Mouse (Mus musculus): ENCODE measurements around the gene Serpine1. TPM values are rescaled to one million over a fixed set of nuclear protein-coding genes. Genes with fewer than 3 reads are reported as not detected.

The Serpine1 gene
- polyA plus RNA-seq, 1 experiment from 2014 or later = 0.35 TPM

DNA sequence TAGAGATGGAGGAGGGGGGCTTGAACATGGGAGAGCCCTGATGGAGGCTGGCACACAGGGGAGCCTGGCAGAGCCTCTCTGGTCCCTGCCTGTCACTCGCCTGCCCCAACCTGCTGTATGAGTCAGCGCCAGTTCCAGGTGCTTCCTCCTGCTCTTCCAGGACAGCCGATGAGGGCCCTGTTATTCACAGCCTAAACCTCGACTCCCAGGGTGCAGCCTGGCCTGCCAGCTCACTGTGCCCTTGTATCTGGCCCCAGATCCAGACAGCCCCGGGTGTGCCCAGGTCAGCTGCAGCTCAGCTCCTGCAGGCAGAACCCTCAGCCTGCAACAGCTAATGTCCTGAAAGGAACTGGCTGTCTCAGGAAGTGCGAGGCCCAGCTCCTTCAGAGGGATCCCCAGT, 19.5 kb upstream of the Serpine1 start:
- Histone ChIP-seq H3K27me3 (replicated peaks) (no peaks in the 10 kb centered on the region), H3K9ac (no peak overlapping the region), H3K4me2 (no peak overlapping the region), H3K27ac (peak overlapping the region; percentile 38), H3K4me1 (no peaks in the 10 kb centered on the region), H3K36me3 (no peaks in the 10 kb centered on the region), H3K9me3 (no peaks in the 10 kb centered on the region), H3K4me3 (replicated peaks) (no peak overlapping the region)
- ATAC-seq (ENCODE audit: insufficient read depth, low FRiP score, low read depth) = no peak
- WGBS = 65% methylated on average over 6 of the region's 6 CpGs

DNA sequence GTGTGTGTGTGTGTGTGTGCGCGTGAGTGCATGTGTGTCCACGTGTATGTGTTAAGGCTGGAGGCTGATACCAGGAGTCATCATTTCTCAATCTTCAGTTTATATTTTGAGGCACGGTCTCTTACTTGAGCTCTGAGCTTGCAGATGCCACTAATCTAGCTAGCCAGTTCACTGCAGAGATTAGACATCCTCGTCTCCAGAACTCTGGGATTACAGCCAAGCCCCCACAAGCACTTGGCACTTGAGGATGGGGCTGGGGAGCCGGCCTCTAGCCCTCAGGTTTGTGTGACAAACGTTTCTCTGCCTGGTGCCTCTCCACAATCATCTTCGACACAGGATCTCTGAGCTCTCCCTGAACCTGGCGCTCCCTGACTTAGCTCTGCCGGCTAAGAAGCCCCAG, 18.8 kb upstream of the Serpine1 start:
- 71% methylated on average over 10 of the region's 10 CpGs for WGBS

DNA sequence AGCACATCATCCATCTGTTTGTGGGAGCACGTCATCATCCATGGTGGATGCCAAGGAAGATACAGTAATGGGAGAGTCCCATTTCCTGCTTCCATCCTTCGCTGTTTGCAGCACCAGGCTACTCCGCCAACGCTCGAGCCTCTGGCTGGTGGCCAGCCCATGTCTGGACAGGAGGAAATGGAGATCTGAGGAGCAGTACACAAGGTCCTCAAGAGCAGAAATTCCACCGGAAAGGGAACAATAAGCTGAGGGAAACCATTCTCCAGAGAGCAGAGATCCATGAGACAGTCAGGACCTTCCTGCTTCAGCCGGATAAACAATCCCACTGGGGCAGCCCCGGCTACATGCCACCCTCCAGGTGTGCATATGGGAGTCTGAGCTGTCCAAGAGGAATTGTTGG, 15.3 kb upstream of the Serpine1 start:
- WGBS = 88% methylated on average over 8 of the region's 8 CpGs
- H3K9me3 ChIP-seq = no peaks in the 10 kb centered on the region
- no peak overlapping the region for H3K4me2 ChIP-seq
- H3K4me1 ChIP-seq = no peaks in the 10 kb centered on the region
- ATAC-seq (ENCODE audit: insufficient read depth, low FRiP score, low read depth) = no peak
- H3K27ac ChIP-seq = no peak overlapping the region
- H3K36me3 ChIP-seq = no peaks in the 10 kb centered on the region
- H3K9ac ChIP-seq = no peak overlapping the region
- no peak overlapping the region for H3K4me3 ChIP-seq (replicated peaks)
- no peaks in the 10 kb centered on the region for H3K27me3 ChIP-seq (replicated peaks)

More for the DNA sequence above, 18.8 kb upstream of the Serpine1 start:
- Histone ChIP-seq H3K4me1 (no peaks in the 10 kb centered on the region), H3K9ac (no peak overlapping the region), H3K4me3 (replicated peaks) (no peak overlapping the region), H3K36me3 (no peaks in the 10 kb centered on the region), H3K9me3 (no peaks in the 10 kb centered on the region), H3K27me3 (replicated peaks) (no peaks in the 10 kb centered on the region), H3K4me2 (no peak overlapping the region), H3K27ac (no peak overlapping the region)
- no peak for ATAC-seq (ENCODE audit: insufficient read depth, low FRiP score, low read depth)

DNA sequence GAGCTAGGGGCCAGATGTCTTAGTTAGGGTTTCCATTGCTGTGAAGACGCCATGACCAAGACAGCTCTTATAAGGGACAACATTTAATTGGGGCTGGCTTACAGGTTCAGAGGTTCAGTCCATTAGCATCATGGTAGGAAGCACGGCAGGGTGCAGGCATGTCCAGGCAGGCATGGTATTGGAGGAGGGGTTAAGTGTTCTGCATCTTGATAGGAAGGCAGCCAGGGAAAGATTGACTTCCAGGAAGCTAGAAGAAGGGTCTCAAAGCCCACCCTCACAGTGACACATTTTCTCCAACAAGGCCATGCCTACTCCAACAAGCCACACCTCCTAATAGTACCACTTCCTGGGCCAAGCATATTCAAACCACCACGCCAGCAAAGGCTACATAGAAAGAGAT, 13.7 kb upstream of the Serpine1 start:
- Histone ChIP-seq H3K27ac (no peak overlapping the region), H3K27me3 (replicated peaks) (no peaks in the 10 kb centered on the region), H3K9ac (no peak overlapping the region), H3K4me1 (no peaks in the 10 kb centered on the region), H3K36me3 (no peaks in the 10 kb centered on the region), H3K4me3 (replicated peaks) (no peak overlapping the region), H3K9me3 (no peaks in the 10 kb centered on the region), H3K4me2 (no peak overlapping the region)
- 81% methylated on average over 3 of the region's 3 CpGs for WGBS
- no peak for ATAC-seq (ENCODE audit: insufficient read depth, low FRiP score, low read depth)

DNA sequence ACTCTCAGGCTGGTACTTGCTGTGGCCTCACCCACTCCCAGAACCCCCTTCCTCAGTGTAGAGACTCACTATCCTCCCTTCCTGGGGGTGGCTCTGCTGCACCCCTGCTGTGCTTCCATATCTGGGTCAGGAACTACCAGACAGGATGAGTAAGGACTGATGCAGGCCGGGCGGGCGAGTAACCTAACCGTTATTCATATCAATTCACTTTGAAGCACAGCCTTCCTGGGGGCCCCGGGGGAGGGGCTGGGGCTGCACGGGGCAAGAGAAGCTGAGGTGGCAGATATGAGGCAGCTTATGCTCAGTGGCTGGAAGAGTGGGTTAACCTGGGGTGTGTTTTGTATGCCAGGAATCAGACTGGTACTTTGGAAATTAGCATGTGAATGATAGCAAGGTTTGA, 13.0 kb upstream of the Serpine1 start:
- 74% methylated on average over 6 of the region's 6 CpGs for WGBS
- no peak overlapping the region for H3K9ac ChIP-seq
- no peaks in the 10 kb centered on the region for H3K9me3 ChIP-seq
- no peaks in the 10 kb centered on the region for H3K36me3 ChIP-seq
- no peak overlapping the region for H3K4me2 ChIP-seq
- no peaks in the 10 kb centered on the region for H3K27me3 ChIP-seq (replicated peaks)
- H3K4me1 ChIP-seq = 0 out of 2 replicates have a peak, but pooled peaks cover under 1% of the 10 kb centered on the region
- H3K27ac ChIP-seq = no peak overlapping the region
- H3K4me3 ChIP-seq (replicated peaks) = no peak overlapping the region
- peak; percentile 78 for ATAC-seq (ENCODE audit: insufficient read depth, low FRiP score, low read depth)

DNA sequence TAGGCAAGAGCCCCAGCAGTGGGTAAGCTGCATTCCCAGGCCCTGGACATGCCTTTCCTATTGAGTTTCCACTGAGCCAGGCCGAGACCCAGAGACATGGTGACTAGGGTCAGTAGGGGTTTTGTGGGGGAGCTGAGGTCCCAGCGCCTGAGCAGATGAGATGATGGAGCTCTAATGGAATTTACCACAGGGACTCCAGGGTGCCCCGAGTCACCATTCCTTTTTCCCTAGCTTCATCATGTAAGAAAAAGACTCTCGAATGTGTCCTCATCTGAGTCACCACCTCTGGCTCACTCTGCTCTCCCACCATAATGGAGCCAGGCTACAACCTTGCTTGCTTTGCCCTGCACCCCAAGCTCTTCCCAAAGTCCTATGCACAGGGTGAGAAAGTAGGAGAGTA, 11.0 kb upstream of the Serpine1 start:
- Histone ChIP-seq H3K4me2 (no peak overlapping the region), H3K27ac (no peak overlapping the region), H3K9ac (no peak overlapping the region), H3K36me3 (no peaks in the 10 kb centered on the region), H3K27me3 (replicated peaks) (no peaks in the 10 kb centered on the region), H3K4me3 (replicated peaks) (no peak overlapping the region), H3K4me1 (peaks cover 12% of the 10 kb centered on the region), H3K9me3 (no peaks in the 10 kb centered on the region)
- 82% methylated on average over 4 of the region's 4 CpGs for WGBS
- ATAC-seq (ENCODE audit: insufficient read depth, low FRiP score, low read depth) = no peak

DNA sequence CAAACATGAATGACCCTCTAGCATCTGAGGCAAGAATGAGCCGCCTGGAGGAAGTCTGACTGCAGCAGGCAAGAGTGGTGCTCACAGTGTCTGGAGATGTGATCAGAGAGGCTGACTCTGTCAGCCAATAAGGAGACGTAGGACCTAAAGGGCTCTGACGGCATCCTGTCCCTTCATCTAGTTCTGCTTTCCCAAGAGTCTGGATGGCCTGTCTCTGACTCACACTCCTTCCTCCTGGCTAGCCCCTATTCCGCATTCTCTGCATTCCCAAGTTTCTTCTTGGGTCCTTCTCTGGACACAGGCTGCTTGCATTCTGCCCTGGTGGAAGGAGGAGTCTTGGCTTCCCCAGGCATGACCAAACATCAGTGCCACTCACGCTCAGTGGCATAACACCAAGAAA, 7.8 kb upstream of the Serpine1 start:
- Histone ChIP-seq H3K27me3 (replicated peaks) (no peaks in the 10 kb centered on the region), H3K27ac (peak overlapping the region; percentile 31; the same call in 1 of the 2 replicates), H3K36me3 (no peaks in the 10 kb centered on the region), H3K4me2 (no peak overlapping the region), H3K9ac (no peak overlapping the region), H3K4me3 (replicated peaks) (no peak overlapping the region), H3K9me3 (no peaks in the 10 kb centered on the region), H3K4me1 (peaks cover 20% of the 10 kb centered on the region)
- 40% methylated on average over 5 of the region's 5 CpGs for WGBS
- no peak for ATAC-seq (ENCODE audit: insufficient read depth, low FRiP score, low read depth)

DNA sequence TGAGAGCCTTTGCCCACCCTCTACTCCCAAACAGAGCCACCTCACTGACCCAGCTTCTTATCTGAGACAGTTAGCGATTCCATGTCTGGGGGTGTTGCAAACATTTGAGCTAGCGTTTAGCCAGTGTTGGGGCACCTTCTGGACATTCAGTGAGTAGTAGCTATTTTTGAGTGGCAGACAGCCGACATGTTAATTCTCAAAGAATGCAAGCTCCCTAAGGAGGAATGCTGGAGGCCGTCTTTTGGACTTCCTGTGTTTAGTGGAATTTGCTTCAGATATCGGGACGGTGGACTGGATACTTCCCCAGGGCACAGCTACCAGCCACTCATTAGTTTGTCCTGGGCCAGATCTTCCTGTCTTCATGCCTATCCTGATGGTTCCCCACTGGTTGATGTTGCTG, 6.5 kb upstream of the Serpine1 start:
- no peaks in the 10 kb centered on the region for H3K9me3 ChIP-seq
- H3K27ac ChIP-seq = no peak overlapping the region; the same call in 1 of the 2 replicates
- H3K9ac ChIP-seq = no peak overlapping the region
- 41% methylated on average over 6 of the region's 6 CpGs for WGBS
- peaks cover 24% of the 10 kb centered on the region for H3K4me1 ChIP-seq
- H3K4me2 ChIP-seq = no peak overlapping the region
- no peaks in the 10 kb centered on the region for H3K27me3 ChIP-seq (replicated peaks)
- no peak overlapping the region for H3K4me3 ChIP-seq (replicated peaks)
- no peak for ATAC-seq (ENCODE audit: insufficient read depth, low FRiP score, low read depth)
- H3K36me3 ChIP-seq = no peaks in the 10 kb centered on the region

DNA sequence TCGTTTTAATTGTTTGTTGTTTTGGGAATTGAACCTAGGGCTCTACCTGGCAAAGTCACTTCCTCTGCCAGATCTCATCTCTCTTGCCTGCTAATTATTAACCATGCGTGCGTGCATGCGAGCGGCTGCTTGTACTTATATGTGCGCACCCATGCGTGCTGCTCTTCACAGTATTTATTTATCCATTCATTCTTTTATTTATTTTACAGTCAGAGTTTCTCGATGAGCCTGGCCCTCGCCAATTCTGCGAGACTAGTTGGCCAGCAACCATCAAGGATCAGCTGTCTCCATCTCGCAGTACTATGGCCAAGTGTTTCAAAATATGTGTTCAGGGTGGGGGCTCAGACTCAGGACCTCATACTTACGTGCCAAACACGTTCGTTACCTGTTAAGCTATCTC, 6.0 kb upstream of the Serpine1 start:
- Histone ChIP-seq H3K27ac (no peak overlapping the region), H3K9me3 (no peaks in the 10 kb centered on the region), H3K4me1 (peaks cover 24% of the 10 kb centered on the region), H3K27me3 (replicated peaks) (no peaks in the 10 kb centered on the region), H3K9ac (no peak overlapping the region), H3K4me2 (peak overlapping the region; percentile 9; the same call in 1 of the 2 replicates), H3K36me3 (no peaks in the 10 kb centered on the region), H3K4me3 (replicated peaks) (no peak overlapping the region)
- 43% methylated on average over 14 of the region's 14 CpGs for WGBS
- ATAC-seq (ENCODE audit: insufficient read depth, low FRiP score, low read depth) = 0 out of 2 replicates have a peak, but pooled peaks have one; percentile 16

DNA sequence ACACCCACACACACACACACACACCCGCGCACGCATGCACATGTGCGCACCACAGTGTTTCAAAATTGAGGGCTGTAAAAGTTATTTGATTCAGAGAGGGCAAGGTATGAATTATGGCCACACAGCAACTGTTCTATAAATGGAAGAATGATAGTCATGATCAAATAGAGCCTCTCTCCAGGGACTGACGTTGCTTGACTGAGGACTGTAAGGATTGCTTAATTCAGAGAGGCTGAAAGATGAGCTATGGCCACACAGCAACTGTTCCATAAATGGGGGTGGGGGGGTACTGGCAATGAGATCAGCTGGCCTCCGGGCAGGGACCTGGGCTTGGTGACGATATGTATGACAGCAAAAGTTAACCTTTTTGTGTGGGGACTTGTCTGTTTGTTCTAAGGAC, 5.1 kb upstream of the Serpine1 start:
- Histone ChIP-seq H3K27me3 (replicated peaks) (no peaks in the 10 kb centered on the region), H3K9me3 (no peaks in the 10 kb centered on the region), H3K4me2 (no peak overlapping the region), H3K27ac (peak overlapping the region; percentile 81; the same call in 1 of the 2 replicates), H3K4me3 (replicated peaks) (no peak overlapping the region), H3K4me1 (peaks cover 31% of the 10 kb centered on the region), H3K9ac (no peak overlapping the region), H3K36me3 (no peaks in the 10 kb centered on the region)
- WGBS = 79% methylated on average over 7 of the region's 7 CpGs
- ATAC-seq (ENCODE audit: insufficient read depth, low FRiP score, low read depth) = no peak

DNA sequence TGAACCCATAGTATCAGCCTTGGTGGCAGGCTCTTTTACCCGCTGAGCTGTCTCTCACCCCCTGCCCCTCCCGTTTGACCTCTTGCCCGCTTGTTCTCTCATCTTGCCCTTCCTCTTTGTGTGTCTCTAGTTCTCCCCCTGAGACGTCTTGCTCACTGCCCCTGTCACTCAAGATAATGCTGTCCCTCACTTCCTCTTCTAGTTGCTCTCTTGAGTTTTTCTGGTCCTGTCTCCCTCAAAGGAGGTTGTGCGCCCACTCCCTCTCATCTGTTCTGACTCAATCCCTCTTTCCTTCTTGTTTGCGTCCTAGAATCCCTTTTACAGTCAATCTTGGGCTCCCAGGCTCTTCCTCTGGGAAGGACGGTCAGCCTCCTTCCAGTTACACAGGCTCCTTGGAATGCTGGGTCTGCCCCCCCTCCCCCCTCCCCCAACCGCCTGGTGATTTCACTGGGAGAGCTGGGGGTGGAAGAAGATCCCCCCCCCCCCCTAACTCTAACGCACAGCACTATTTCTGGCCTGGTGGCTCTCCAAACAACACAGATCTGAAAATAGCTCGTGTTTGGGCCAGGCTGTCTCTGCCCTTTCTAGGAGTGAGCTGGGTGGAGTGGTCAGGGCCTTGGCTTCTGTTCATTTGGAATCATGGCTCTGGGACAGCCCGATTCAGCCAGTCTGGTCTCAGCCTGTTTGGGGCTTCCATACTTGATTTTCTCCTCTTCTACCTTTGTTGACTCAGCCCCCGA, 4.3 kb upstream of the Serpine1 start:
- peak overlapping the region; percentile 81 for H3K27ac ChIP-seq
- no peak overlapping the region for H3K9ac ChIP-seq
- no peaks in the 10 kb centered on the region for H3K9me3 ChIP-seq
- no peak overlapping the region for H3K4me3 ChIP-seq (replicated peaks)
- no peaks in the 10 kb centered on the region for H3K36me3 ChIP-seq
- WGBS = 36% methylated on average over 11 of the region's 12 CpGs
- peak; percentile 23; the same call in 1 of the 2 replicates for ATAC-seq (ENCODE audit: insufficient read depth, low FRiP score, low read depth)
- peaks cover 35% of the 10 kb centered on the region for H3K4me1 ChIP-seq
- no peak overlapping the region for H3K4me2 ChIP-seq
- H3K27me3 ChIP-seq (replicated peaks) = no peaks in the 10 kb centered on the region

DNA sequence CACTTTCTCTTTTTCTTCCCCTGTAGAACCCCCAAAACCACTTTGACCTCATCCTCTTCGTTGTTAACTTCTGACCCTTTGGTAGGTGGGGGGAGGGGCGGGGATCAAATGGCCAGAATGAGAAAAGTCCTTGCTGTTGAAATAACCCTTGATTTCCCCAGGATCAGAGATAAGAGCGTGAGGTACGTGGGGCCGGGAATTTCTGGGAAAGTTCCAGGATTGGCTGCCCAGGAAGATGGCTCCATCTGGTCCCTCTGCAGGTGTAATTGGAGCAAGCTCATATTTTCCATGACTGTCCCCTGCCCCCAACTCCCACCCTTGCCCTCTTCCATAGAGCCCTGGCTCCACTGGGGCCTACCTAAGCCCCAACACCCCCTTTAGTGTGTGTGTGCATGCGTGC, 3.7 kb upstream of the Serpine1 start:
- WGBS = 60% methylated on average over 6 of the region's 6 CpGs
- no peak overlapping the region for H3K4me2 ChIP-seq
- H3K4me1 ChIP-seq = peaks cover 35% of the 10 kb centered on the region
- H3K9ac ChIP-seq = no peak overlapping the region
- H3K9me3 ChIP-seq = no peaks in the 10 kb centered on the region
- no peak for ATAC-seq (ENCODE audit: insufficient read depth, low FRiP score, low read depth)
- H3K27me3 ChIP-seq (replicated peaks) = no peaks in the 10 kb centered on the region
- no peak overlapping the region for H3K4me3 ChIP-seq (replicated peaks)
- no peaks in the 10 kb centered on the region for H3K36me3 ChIP-seq
- peak overlapping the region; percentile 81 for H3K27ac ChIP-seq
